ENCODE assay signal across 8 mouse cellular contexts in genomic region chr11:78246318-78247011, GRCm38 (mm10). TPM values are rescaled to one million over a fixed set of nuclear protein-coding genes. Genes with fewer than 3 reads are reported as not detected.
DNase-seq lines count a peak whose midpoint lies in the region; ATAC-seq and TF ChIP-seq lines count a peak whose summit lies in the region.

No protein-coding gene starts in this region.

- peaks cover 4% of the 10 kb centered on the region for H3K4me1 ChIP-seq in lung, adult 2 months (ENCODE audit: control insufficient read depth, insufficient read depth, low read length)
- peaks cover 21% of the 10 kb centered on the region for H3K4me1 ChIP-seq in embryonic facial prominence, embryonic 14.5 days (ENCODE audit: control insufficient read depth, insufficient read depth, low read length)
- peaks cover 5% of the 10 kb centered on the region for H3K4me1 ChIP-seq in intestine, postnatal 0 days (replicated peaks; ENCODE audit: control insufficient read depth, insufficient read depth, low read length)
- H3K4me1 ChIP-seq in neural tube, embryonic 13.5 days (replicated peaks) = peaks cover 65% of the 10 kb centered on the region

- no peak for DNase-seq in lung, adult 2 months
- DNase-seq in lung, postnatal 36 days = no peak
- DNase-seq in embryonic facial prominence, embryonic 14.5 days (ENCODE audit: low spot score) = no peak
- no peak for DNase-seq in left cerebral cortex, adult 11 months (ENCODE audit: low spot score)
- DNase-seq in cerebellum, postnatal 4 days (ENCODE audit: low spot score in 2 of 2) = no peak
- DNase-seq in cerebellum, adult 9-10 months = no peak

- H3K4me3 ChIP-seq in lung, adult 2 months (replicated peaks; ENCODE audit: extremely low read depth, low read depth, low read length) = peak overlapping the region; percentile 98
- peak overlapping the region; percentile 85 for H3K4me3 ChIP-seq in embryonic facial prominence, embryonic 14.5 days (ENCODE audit: low read depth, low read length)
- peak overlapping the region; percentile 72 for H3K4me3 ChIP-seq in intestine, postnatal 0 days (ENCODE audit: low read depth, low read length)
- peak overlapping the region; percentile 97 for H3K4me3 ChIP-seq in neural tube, embryonic 13.5 days

- H3K27ac ChIP-seq in embryonic facial prominence, embryonic 14.5 days (replicated peaks; ENCODE audit: low read depth, low read length) = peak overlapping the region; percentile 96
- peak overlapping the region; percentile 93 for H3K27ac ChIP-seq in intestine, postnatal 0 days (ENCODE audit: low read depth, low read length)
- H3K27ac ChIP-seq in neural tube, embryonic 13.5 days (replicated peaks) = peak overlapping the region; percentile 95; the same call in 1 of the 2 replicates

- TF ChIP-seq CTCF in lung, adult 2 months (IDR thresholded peaks at IDR 0.05; ENCODE audit: insufficient read depth, low read length) = no peak
- TF ChIP-seq CTCF in intestine, postnatal 0 days (IDR thresholded peaks at IDR 0.05; ENCODE audit: low read depth) = no peak

- no peak for ATAC-seq in embryonic facial prominence, embryonic 14.5 days (ENCODE audit: low read depth)
- no peak for ATAC-seq in intestine, postnatal 0 days
- ATAC-seq in neural tube, embryonic 13.5 days (ENCODE audit: low read depth) = no peak

- WGBS in lung, adult 2 months = 17% methylated on average over 7 of the region's 7 CpGs
- 42% methylated on average over 7 of the region's 7 CpGs for WGBS in embryonic facial prominence, embryonic 14.5 days
- WGBS in intestine, postnatal 0 days = 21% methylated on average over 7 of the region's 7 CpGs
- 52% methylated on average over 7 of the region's 7 CpGs for WGBS in neural tube, embryonic 13.5 days

- H3K4me2 ChIP-seq in embryonic facial prominence, embryonic 14.5 days (ENCODE audit: low read depth, low read length) = peak overlapping the region; percentile 82
- H3K4me2 ChIP-seq in intestine, postnatal 0 days (replicated peaks; ENCODE audit: low read depth) = peak overlapping the region; percentile 72
- H3K4me2 ChIP-seq in neural tube, embryonic 13.5 days = peak overlapping the region; percentile 91

- TF ChIP-seq POLR2A in lung, adult 2 months (IDR thresholded peaks at IDR 0.05; ENCODE audit: borderline replicate concordance, extremely low read depth, low read depth, low read length) = no peak

- H3K36me3 ChIP-seq in embryonic facial prominence, embryonic 14.5 days (ENCODE audit: control insufficient read depth, insufficient read depth, low read length) = peaks cover 16% of the 10 kb centered on the region; the same call in 1 of the 2 replicates
- H3K36me3 ChIP-seq in intestine, postnatal 0 days (ENCODE audit: control insufficient read depth, insufficient read depth) = peaks cover 14% of the 10 kb centered on the region; the same call in 1 of the 2 replicates
- peaks cover 13% of the 10 kb centered on the region for H3K36me3 ChIP-seq in neural tube, embryonic 13.5 days

- no peaks in the 10 kb centered on the region for H3K9me3 ChIP-seq in embryonic facial prominence, embryonic 14.5 days (ENCODE audit: control insufficient read depth, low read length)
- no peaks in the 10 kb centered on the region for H3K9me3 ChIP-seq in intestine, postnatal 0 days (ENCODE audit: control insufficient read depth)
- no peaks in the 10 kb centered on the region for H3K9me3 ChIP-seq in neural tube, embryonic 13.5 days

- H3K9ac ChIP-seq in embryonic facial prominence, embryonic 14.5 days (ENCODE audit: low read depth, low read length) = peak overlapping the region; percentile 96
- H3K9ac ChIP-seq in intestine, postnatal 0 days (ENCODE audit: low read depth, low read length) = peak overlapping the region; percentile 82; the same call in 1 of the 2 replicates
- peak overlapping the region; percentile 95 for H3K9ac ChIP-seq in neural tube, embryonic 13.5 days

- no peaks in the 10 kb centered on the region for H3K27me3 ChIP-seq in embryonic facial prominence, embryonic 14.5 days (replicated peaks; ENCODE audit: control insufficient read depth, insufficient read depth, low read length)
- H3K27me3 ChIP-seq in intestine, postnatal 0 days (replicated peaks; ENCODE audit: control insufficient read depth, insufficient read depth, low read length) = no peaks in the 10 kb centered on the region
- no peaks in the 10 kb centered on the region for H3K27me3 ChIP-seq in neural tube, embryonic 13.5 days

RNA-seq across cellular contexts. Expression of gene Supt6, which starts 0.7 kb away (rescaled TPM):
- polyA plus RNA-seq in lung, adult 2 months (2012; rRNA removed) = 21.0 and 26.5 TPM in 2 replicates
- 26.6 and 28.7 TPM in 2 replicates for polyA plus RNA-seq in embryonic facial prominence, embryonic 14.5 days (2014; fragmentation: Nextera tagmentation; extraction: Ambion mirVana)
- polyA plus RNA-seq in intestine, postnatal 0 days (2015; fragmentation: Nextera tagmentation; extraction: Ambion mirVana) = 8.8 and 9.5 TPM in 2 replicates
- 28.2 and 29.5 TPM in 2 replicates for polyA plus RNA-seq in neural tube, embryonic 13.5 days (2015; fragmentation: Nextera tagmentation; extraction: Ambion mirVana)

RNA-seq across cellular contexts. Expression of gene Sdf2, which starts 0.9 kb away (rescaled TPM):
- polyA plus RNA-seq in lung, adult 2 months (2012; rRNA removed) = 67.6 and 81.7 TPM in 2 replicates
- 93.1 and 103 TPM in 2 replicates for polyA plus RNA-seq in embryonic facial prominence, embryonic 14.5 days (2014; fragmentation: Nextera tagmentation; extraction: Ambion mirVana)
- polyA plus RNA-seq in intestine, postnatal 0 days (2015; fragmentation: Nextera tagmentation; extraction: Ambion mirVana) = 61.8 and 66.6 TPM in 2 replicates
- polyA plus RNA-seq in neural tube, embryonic 13.5 days (2015; fragmentation: Nextera tagmentation; extraction: Ambion mirVana) = 89.9 and 90.1 TPM in 2 replicates

RNA-seq across cellular contexts. Expression of gene 2610507B11Rik, which starts 15.1 kb away (rescaled TPM):
- polyA plus RNA-seq in lung, adult 2 months (2012; rRNA removed) = 53.9 and 65.4 TPM in 2 replicates
- polyA plus RNA-seq in embryonic facial prominence, embryonic 14.5 days (2014; fragmentation: Nextera tagmentation; extraction: Ambion mirVana) = 73.6 and 78.9 TPM in 2 replicates
- 49.9 and 54.9 TPM in 2 replicates for polyA plus RNA-seq in intestine, postnatal 0 days (2015; fragmentation: Nextera tagmentation; extraction: Ambion mirVana)
- 57.9 and 64.2 TPM in 2 replicates for polyA plus RNA-seq in neural tube, embryonic 13.5 days (2015; fragmentation: Nextera tagmentation; extraction: Ambion mirVana)

RNA-seq across cellular contexts. Expression of gene BC030499, which starts 44.2 kb away (rescaled TPM):
- polyA plus RNA-seq in lung, adult 2 months (2012; rRNA removed) = 0.22 and 0.27 TPM in 2 replicates
- polyA plus RNA-seq in embryonic facial prominence, embryonic 14.5 days (2014; fragmentation: Nextera tagmentation; extraction: Ambion mirVana) = 0.11 and 0.31 TPM in 2 replicates
- 0.07 TPM in 1 of 2 replicates, not detected in the other for polyA plus RNA-seq in intestine, postnatal 0 days (2015; fragmentation: Nextera tagmentation; extraction: Ambion mirVana)
- polyA plus RNA-seq in neural tube, embryonic 13.5 days (2015; fragmentation: Nextera tagmentation; extraction: Ambion mirVana) = 0.19 and 0.25 TPM in 2 replicates

RNA-seq across cellular contexts. Expression of gene Proca1, which starts 53.3 kb away (rescaled TPM):
- 0.87 and 1.4 TPM in 2 replicates for polyA plus RNA-seq in lung, adult 2 months (2012; rRNA removed)
- polyA plus RNA-seq in embryonic facial prominence, embryonic 14.5 days (2014; fragmentation: Nextera tagmentation; extraction: Ambion mirVana) = 2.4 and 2.7 TPM in 2 replicates
- 0.77 and 1.1 TPM in 2 replicates for polyA plus RNA-seq in intestine, postnatal 0 days (2015; fragmentation: Nextera tagmentation; extraction: Ambion mirVana)
- 1.7 and 2.3 TPM in 2 replicates for polyA plus RNA-seq in neural tube, embryonic 13.5 days (2015; fragmentation: Nextera tagmentation; extraction: Ambion mirVana)
